Mouse (Mus musculus): ENCODE measurements around the gene Gck. TPM values are rescaled to one million over a fixed set of nuclear protein-coding genes. Genes with fewer than 3 reads are reported as not detected.
A peak's percentile ranks its signal among the peaks of the same experiment; 100 is the strongest.

Gck gene
- polyA plus RNA-seq, 1 experiment from 2014 or later: 2.4 TPM

DNA sequence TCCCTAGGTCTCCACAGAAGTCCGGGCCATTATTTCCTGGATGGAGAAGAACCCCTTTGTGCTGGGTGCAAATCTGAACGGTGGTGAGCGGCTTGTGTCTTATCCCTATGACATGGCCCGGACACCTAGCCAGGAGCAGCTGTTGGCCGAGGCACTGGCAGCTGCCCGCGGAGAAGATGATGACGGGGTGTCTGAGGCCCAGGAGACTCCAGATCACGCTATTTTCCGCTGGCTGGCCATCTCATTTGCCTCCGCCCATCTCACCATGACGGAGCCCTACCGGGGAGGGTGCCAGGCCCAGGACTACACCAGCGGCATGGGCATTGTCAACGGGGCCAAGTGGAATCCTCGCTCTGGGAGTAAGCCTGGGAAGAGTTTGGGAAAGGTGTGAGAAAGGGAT is 79.8 kb downstream of the Gck start:
- H3K36me3 ChIP-seq: peaks cover 89% of the 10 kb centered on the region

DNA sequence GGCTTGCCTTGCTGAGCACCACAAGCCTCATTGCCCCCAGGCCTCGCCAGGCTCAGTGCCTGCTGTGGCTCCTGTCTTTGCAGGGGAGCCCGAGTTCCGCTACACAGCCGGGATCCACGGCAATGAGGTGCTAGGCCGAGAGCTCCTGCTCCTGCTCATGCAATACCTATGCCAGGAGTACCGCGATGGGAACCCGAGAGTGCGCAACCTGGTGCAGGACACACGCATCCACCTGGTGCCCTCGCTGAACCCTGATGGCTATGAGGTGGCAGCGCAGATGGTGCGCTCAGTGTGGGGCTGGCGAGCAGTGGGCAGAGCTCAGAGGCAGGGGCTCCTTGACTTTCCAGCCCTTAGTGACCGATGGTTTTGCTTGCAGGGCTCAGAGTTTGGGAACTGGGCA is 80.5 kb downstream of the Gck start:
- Histone ChIP-seq H3K4me3 (no peak overlapping the region), H3K9ac (no peak overlapping the region), H3K27ac (no peak overlapping the region), H3K27me3 (no peaks in the 10 kb centered on the region), H3K36me3 (peaks cover 89% of the 10 kb centered on the region), H3K4me1 (no peaks in the 10 kb centered on the region), H3K9me3 (no peaks in the 10 kb centered on the region), H3K4me2 (no peak overlapping the region)
- 95% methylated on average over 16 of the region's 16 CpGs for WGBS
- ATAC-seq (ENCODE audit: insufficient number of reproducible peaks, insufficient read depth, low FRiP score, low TSS enrichment, low read depth): no peak

More for the DNA sequence above, 79.8 kb downstream of the Gck start:
- Histone ChIP-seq H3K9me3 (no peaks in the 10 kb centered on the region), H3K27ac (no peak overlapping the region), H3K9ac (no peak overlapping the region), H3K4me1 (no peaks in the 10 kb centered on the region), H3K4me3 (no peak overlapping the region), H3K4me2 (no peak overlapping the region), H3K27me3 (no peaks in the 10 kb centered on the region)
- 91% methylated on average over 16 of the region's 16 CpGs for WGBS
- no peak for ATAC-seq (ENCODE audit: insufficient number of reproducible peaks, insufficient read depth, low FRiP score, low TSS enrichment, low read depth)

DNA sequence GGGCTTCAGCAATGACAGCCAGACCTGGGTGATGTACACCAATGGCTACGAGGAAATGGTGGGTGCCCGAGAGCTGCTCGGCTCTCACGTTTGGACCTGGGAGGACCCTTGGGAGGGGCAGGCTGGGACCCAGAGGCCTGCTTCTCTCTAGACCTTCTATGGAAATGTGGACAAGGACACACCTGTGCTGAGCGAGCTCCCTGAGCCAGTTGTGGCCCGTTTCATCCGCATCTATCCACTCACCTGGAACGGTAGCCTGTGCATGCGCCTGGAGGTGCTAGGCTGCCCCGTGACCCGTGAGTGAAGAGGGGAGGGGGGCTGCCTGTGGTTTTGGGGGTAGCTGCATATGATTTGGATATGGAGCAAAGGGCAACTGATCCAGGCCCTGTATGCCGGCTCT is 81.6 kb downstream of the Gck start:
- Histone ChIP-seq H3K36me3 (peaks cover 85% of the 10 kb centered on the region), H3K4me1 (peaks cover under 1% of the 10 kb centered on the region; the same call in 1 of the 2 replicates), H3K27ac (no peak overlapping the region), H3K27me3 (no peaks in the 10 kb centered on the region), H3K9me3 (no peaks in the 10 kb centered on the region), H3K4me2 (no peak overlapping the region), H3K9ac (no peak overlapping the region), H3K4me3 (no peak overlapping the region)
- no peak for ATAC-seq (ENCODE audit: insufficient number of reproducible peaks, insufficient read depth, low FRiP score, low TSS enrichment, low read depth)
- WGBS: 90% methylated on average over 12 of the region's 12 CpGs

DNA sequence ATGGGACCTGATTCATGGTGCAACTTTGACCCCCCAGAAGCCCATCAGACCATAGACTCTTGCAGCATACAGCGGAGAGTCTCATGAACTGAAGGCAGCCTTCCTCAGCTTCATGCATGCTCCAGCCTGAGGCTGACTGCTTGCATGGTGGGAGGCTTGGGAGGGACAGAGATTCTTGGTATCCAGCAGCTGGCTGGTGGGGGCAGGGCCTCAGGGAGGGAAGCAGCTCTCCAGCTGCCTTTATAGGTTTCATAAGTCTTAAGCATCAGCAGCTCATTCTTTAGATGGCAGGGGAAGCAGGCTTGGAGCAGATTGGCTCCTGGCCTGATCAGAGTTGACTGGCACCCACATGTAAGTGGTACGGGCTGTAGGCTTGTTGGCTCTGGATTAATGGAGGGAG is 82.7 kb downstream of the Gck start:
- H3K4me3 ChIP-seq: no peak overlapping the region
- no peaks in the 10 kb centered on the region for H3K9me3 ChIP-seq
- 0 out of 2 replicates have a peak, but pooled peaks cover 7% of the 10 kb centered on the region for H3K27me3 ChIP-seq
- no peak for ATAC-seq (ENCODE audit: insufficient number of reproducible peaks, insufficient read depth, low FRiP score, low TSS enrichment, low read depth)
- peaks cover 12% of the 10 kb centered on the region for H3K4me1 ChIP-seq
- no peak overlapping the region for H3K4me2 ChIP-seq
- H3K36me3 ChIP-seq: peaks cover 73% of the 10 kb centered on the region
- H3K9ac ChIP-seq: no peak overlapping the region
- 73% methylated on average over 2 of the region's 2 CpGs for WGBS
- H3K27ac ChIP-seq: no peak overlapping the region

DNA sequence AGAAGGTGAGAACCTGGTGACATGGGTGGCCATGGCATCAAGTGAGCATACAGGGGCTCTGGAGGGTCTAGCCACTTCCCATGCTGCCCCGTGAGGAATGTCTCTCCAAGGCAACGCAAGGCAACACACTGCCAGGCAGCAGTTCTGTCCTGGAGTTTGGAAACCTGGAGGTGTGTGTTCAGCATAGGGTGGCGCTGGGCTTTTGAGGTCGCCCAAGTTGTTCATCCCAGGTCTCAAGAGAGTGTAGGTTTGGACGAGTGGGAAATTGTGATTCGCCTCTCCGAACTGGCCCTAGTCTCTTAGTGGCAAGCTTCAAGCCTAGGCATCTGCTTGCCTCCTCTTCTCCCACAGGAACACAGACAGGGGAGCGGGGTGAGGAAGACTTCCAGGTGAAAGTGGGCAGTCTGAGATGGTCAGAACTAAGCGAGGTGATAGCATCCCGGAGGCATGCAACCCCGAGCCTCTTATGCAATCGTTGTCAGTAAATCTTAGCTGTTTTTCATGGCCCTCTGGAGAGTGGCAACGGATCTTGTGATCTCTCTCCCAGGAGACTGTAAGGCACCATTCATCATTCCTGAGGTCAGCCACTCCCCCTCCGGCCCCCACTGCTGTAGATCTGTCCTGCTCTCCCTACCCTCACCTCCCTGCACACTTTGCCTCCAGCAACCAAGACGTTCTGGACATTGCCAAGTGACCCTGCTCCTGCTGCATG is 87.3 kb downstream of the Gck start:
- peak overlapping the region; percentile 86 for H3K4me2 ChIP-seq
- H3K9me3 ChIP-seq: 0 out of 2 replicates have a peak, but pooled peaks cover 2% of the 10 kb centered on the region
- H3K4me1 ChIP-seq: peaks cover 29% of the 10 kb centered on the region
- 21% methylated on average over 15 of the region's 15 CpGs for WGBS
- peak overlapping the region; percentile 53 for H3K4me3 ChIP-seq
- peaks cover 34% of the 10 kb centered on the region for H3K27me3 ChIP-seq
- H3K36me3 ChIP-seq: peaks cover 27% of the 10 kb centered on the region
- peak overlapping the region; percentile 77 for H3K9ac ChIP-seq
- H3K27ac ChIP-seq: 0 out of 2 replicates have a peak overlapping the region, but pooled peaks have one; percentile 22
- ATAC-seq (ENCODE audit: insufficient number of reproducible peaks, insufficient read depth, low FRiP score, low TSS enrichment, low read depth): no peak

DNA sequence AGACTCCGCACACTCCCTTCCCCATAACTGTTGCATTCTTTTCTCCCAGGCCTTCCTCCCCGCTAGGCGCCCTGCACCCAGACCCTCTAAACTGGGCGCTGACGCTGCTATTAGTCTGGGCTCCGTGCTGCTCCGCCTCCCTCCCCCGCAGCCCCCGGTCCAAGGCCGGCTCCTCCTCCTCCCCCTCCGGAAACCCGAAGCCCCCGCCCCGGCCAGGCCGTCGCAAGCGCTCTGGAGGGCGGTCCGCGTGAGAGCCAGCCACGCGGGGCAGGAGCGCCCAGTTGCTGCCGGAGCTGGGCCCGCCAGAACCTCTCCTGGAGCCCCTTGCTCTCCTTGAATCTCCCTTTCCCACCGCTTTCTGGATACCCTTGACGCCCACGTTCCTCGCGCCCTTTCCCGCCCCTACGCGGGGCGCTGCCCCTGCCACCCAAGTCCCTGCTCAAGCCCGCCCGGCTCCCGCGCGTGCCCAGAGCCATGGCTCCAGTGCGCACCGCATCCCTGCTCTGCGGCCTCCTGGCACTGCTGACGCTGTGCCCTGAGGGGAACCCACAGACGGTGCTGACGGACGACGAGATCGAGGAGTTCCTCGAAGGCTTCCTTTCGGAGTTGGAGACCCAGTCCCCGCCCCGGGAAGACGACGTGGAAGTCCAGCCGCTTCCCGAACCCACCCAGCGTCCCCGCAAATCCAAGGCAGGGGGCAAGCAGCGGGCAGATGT is 88.0 kb downstream of the Gck start, which contains the start of gene Aebp1:
TSS of gene Aebp1 (plus strand) at position 270 of the 716 bp plus-strand sequence.
- Histone ChIP-seq H3K4me1 (peaks cover 29% of the 10 kb centered on the region), H3K9me3 (0 out of 2 replicates have a peak, but pooled peaks cover 2% of the 10 kb centered on the region), H3K9ac (peak within 1 kb of the TSS; percentile 77), H3K27ac (0 out of 2 replicates have a peak within 1 kb of the TSS, but pooled peaks have one; percentile 22), H3K4me2 (peak within 1 kb of the TSS; percentile 86), H3K36me3 (peaks cover 24% of the 10 kb centered on the region), H3K4me3 (peak within 1 kb of the TSS; percentile 53), H3K27me3 (peaks cover 34% of the 10 kb centered on the region)
- peak; percentile 71 for ATAC-seq (ENCODE audit: insufficient number of reproducible peaks, insufficient read depth, low FRiP score, low TSS enrichment, low read depth)
- 2% methylated on average over 58 of the region's 59 CpGs for WGBS

DNA sequence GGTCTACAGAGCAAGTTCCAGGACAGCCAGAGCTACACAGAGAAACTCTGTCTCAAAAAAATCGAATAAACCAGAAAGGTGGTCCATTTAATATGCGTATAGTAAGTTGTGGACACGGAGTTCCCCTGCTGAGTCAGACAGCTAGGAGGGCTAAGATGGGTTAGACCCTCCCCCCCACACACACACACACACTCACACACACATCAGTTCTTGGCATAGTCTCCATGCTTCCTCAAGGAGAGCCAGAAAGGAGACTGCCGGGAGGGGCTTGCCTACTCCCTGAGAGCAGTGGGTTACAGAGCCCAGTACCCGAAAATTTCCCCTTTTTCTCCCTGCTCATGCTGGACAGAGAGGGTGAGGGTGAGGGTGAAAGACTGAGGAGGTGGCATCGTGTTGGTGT is 89.2 kb downstream of the Gck start:
- H3K27me3 ChIP-seq: peaks cover 34% of the 10 kb centered on the region
- no peak overlapping the region for H3K4me2 ChIP-seq
- H3K9me3 ChIP-seq: 0 out of 2 replicates have a peak, but pooled peaks cover 2% of the 10 kb centered on the region
- H3K4me3 ChIP-seq: no peak overlapping the region
- no peak for ATAC-seq (ENCODE audit: insufficient number of reproducible peaks, insufficient read depth, low FRiP score, low TSS enrichment, low read depth)
- peaks cover 18% of the 10 kb centered on the region for H3K36me3 ChIP-seq
- 69% methylated on average over 6 of the region's 6 CpGs for WGBS
- H3K27ac ChIP-seq: no peak overlapping the region
- peaks cover 39% of the 10 kb centered on the region for H3K4me1 ChIP-seq
- no peak overlapping the region for H3K9ac ChIP-seq

DNA sequence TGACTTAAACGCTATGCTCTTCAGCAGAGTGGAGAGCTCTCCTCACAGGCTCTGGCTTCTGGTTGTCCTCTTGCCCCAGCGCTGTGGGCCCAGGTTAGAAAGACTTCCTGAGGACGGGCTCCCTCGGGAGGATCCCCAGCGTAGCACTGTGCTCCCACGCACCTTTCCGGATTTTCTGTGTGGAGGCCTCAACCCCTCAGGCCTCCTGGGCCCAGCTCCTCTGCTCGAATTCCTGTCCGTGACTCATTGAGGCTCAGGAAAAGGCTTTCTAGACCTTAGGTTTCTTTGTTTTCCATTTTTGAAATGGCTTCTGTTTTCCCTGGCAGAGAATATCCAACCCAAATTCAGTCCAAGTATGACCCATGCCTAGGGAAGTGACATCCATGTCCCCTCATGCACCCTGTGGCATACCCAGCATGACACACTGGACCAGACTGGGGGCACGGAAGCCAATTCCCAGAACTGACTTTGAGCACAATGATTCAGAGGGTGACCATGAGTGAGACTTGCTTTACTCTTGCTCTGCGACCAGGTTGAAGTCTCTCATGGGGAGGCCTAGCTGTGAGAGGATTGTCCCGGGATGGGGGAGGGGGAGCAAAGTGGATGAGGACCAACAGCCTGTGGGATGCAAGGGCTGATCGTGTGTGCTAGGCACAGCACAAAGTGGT is 89.9 kb downstream of the Gck start:
- no peak overlapping the region for H3K9ac ChIP-seq
- H3K4me1 ChIP-seq: peaks cover 43% of the 10 kb centered on the region
- peaks cover 12% of the 10 kb centered on the region; the same call in 1 of the 2 replicates for H3K36me3 ChIP-seq
- ATAC-seq (ENCODE audit: insufficient number of reproducible peaks, insufficient read depth, low FRiP score, low TSS enrichment, low read depth): no peak
- H3K27ac ChIP-seq: no peak overlapping the region
- H3K27me3 ChIP-seq: peaks cover 34% of the 10 kb centered on the region
- H3K4me3 ChIP-seq: no peak overlapping the region
- WGBS: 83% methylated on average over 13 of the region's 13 CpGs
- H3K4me2 ChIP-seq: no peak overlapping the region
- H3K9me3 ChIP-seq: 0 out of 2 replicates have a peak, but pooled peaks cover 2% of the 10 kb centered on the region

DNA sequence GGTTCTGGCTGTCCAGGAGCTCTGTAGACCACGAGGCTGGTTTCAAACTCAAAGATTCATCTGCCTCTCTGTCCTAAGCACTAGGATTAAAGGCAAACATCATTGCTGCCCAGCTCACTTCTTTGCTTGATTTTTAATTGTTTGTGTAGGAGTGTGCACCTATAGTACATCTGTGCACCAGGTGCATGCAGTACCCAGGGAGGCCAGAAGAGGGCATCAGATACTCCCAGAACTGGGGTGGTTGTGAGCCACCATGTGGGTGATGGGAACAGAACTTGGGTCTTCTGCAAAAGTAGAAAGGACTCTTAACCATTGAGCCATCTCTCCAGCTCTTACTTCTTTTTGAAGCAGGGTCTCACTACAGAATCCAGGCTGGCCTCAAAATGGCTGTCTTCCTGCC is 91.2 kb downstream of the Gck start:
- 0 out of 2 replicates have a peak, but pooled peaks cover 2% of the 10 kb centered on the region for H3K9me3 ChIP-seq
- no peak overlapping the region for H3K9ac ChIP-seq
- ATAC-seq (ENCODE audit: insufficient number of reproducible peaks, insufficient read depth, low FRiP score, low TSS enrichment, low read depth): no peak
- peaks cover 34% of the 10 kb centered on the region for H3K27me3 ChIP-seq
- 86% methylated on average over 1 of the region's 1 CpGs for WGBS
- H3K27ac ChIP-seq: no peak overlapping the region
- H3K4me2 ChIP-seq: no peak overlapping the region
- no peak overlapping the region for H3K4me3 ChIP-seq
- peaks cover 43% of the 10 kb centered on the region for H3K4me1 ChIP-seq
- 0 out of 2 replicates have a peak, but pooled peaks cover 2% of the 10 kb centered on the region for H3K36me3 ChIP-seq

DNA sequence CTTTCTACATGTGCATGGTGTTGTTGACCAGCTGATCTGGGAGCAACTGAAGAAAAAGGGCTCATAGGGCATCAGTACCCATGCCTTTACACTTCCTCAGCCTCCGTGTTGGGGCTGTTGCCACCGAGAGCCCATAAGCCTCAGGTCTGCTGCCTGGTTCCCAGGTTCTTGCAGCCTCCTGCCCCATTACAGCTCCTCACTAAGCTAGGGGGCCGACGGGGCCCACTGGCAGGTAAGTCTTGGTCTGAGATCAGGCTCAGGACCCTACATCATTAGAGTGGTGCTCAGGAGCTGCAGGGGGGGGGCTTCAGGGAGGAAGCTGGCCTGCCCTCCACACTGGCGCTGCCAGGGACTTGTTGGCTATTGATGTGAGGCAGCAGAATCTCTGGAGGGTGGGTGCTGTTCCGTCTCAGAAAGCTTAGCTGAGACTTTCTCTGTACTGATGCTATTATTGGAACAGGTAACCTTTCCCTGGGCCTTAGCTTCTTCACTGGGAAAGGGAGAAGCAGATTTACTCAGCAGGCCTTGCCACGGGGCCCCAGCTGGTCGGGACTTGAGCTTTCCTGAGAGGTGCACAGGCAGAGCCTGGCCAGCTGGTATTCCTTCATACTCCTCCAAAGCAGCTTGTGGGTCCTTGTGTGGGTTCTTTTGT is 93.3 kb downstream of the Gck start:
- Histone ChIP-seq H3K27me3 (peaks cover 21% of the 10 kb centered on the region), H3K4me3 (no peak overlapping the region), H3K36me3 (no peaks in the 10 kb centered on the region), H3K4me1 (peaks cover 31% of the 10 kb centered on the region), H3K9ac (no peak overlapping the region), H3K4me2 (no peak overlapping the region), H3K9me3 (0 out of 2 replicates have a peak, but pooled peaks cover 2% of the 10 kb centered on the region), H3K27ac (peak overlapping the region; percentile 81)
- 73% methylated on average over 8 of the region's 8 CpGs for WGBS
- ATAC-seq (ENCODE audit: insufficient number of reproducible peaks, insufficient read depth, low FRiP score, low TSS enrichment, low read depth): no peak

DNA sequence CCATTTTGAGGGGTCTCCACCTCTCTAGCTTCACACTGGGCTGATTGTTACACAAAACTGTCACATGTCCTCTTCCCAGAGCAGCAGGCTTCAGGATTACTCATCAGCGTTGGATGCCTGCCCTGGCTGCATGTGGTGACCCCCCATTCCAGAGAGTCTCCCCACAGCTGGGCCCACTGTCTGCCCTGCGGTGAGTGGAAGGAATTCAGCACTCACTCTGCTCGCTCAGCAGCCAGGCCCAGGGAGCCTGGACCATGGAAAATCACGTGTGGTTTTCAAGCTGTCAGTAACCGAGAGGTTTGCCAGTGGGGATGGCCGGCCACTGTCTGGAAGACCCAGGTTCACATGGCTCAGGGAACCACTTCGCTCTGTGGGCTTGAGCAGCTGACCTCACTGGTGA is 94.0 kb downstream of the Gck start:
- H3K36me3 ChIP-seq: no peaks in the 10 kb centered on the region
- H3K27ac ChIP-seq: peak overlapping the region; percentile 81
- peak; percentile 69; the same call in 1 of the 2 replicates for ATAC-seq (ENCODE audit: insufficient number of reproducible peaks, insufficient read depth, low FRiP score, low TSS enrichment, low read depth)
- H3K9ac ChIP-seq: 0 out of 2 replicates have a peak overlapping the region, but pooled peaks have one; percentile 11
- peaks cover 14% of the 10 kb centered on the region for H3K27me3 ChIP-seq
- peaks cover 28% of the 10 kb centered on the region for H3K4me1 ChIP-seq
- WGBS: 26% methylated on average over 7 of the region's 7 CpGs
- H3K9me3 ChIP-seq: 0 out of 2 replicates have a peak, but pooled peaks cover 2% of the 10 kb centered on the region
- H3K4me2 ChIP-seq: no peak overlapping the region
- H3K4me3 ChIP-seq: no peak overlapping the region
